Mouse (Mus musculus) ZHBTc4 (cell line): ENCODE measurements around the gene Olfr705.
"Not testable (repeated sequence)": the region's sequence is repeated elsewhere in the genome, so short reads cannot be mapped to it uniquely, and the experiment has no call there.

ENCODE experiments used
- DNase-seq: peaks from one replicate; pipeline ENCODE4 v3.0.0-alpha.2; 2011; ENCODE audit warnings: low read depth, low spot score

The Olfr705 gene

GRCm38 (mm10) chr7:106876791-106877190, at the start of gene Olfr705:
TSS of gene Olfr705 (minus strand) at chr7:106876891.
- no peak for DNase-seq

- not testable (repeated sequence) for DNase-seq
Observed at GRCm38 (mm10) chr7:106920961-106921360, 44.3 kb upstream of the Olfr705 start.

GRCm38 (mm10) chr7:106907676-106908075, 31.0 kb upstream of the Olfr705 start, which contains the start of gene Olfr1532-ps1:
TSS of gene Olfr1532-ps1 (plus strand) at chr7:106908001.
- no peak for DNase-seq

- not testable (repeated sequence) for DNase-seq
Observed at GRCm38 (mm10) chr7:106901141-106901540, 24.4 kb upstream of the Olfr705 start, which contains the start of gene Olfr707. TSS of gene Olfr707 (minus strand) at chr7:106901241.

- DNase-seq: no peak
Observed at GRCm38 (mm10) chr7:106888062-106888461, 11.4 kb upstream of the Olfr705 start, which contains the start of gene Olfr706. TSS of gene Olfr706 (minus strand) at chr7:106888162.

- DNase-seq: no peak
Observed at GRCm38 (mm10) chr7:106862885-106863284, 13.8 kb downstream of the Olfr705 start, which contains the start of gene Olfr704. TSS of gene Olfr704 (plus strand) at chr7:106863185.

- DNase-seq: no peak
Observed at GRCm38 (mm10) chr7:106843060-106843459, 33.6 kb downstream of the Olfr705 start, which contains the start of gene Olfr703. TSS of gene Olfr703 (plus strand) at chr7:106843360.

GRCm38 (mm10) chr7:106833793-106834192, 42.9 kb downstream of the Olfr705 start, which contains the start of gene Olfr702:
TSS of gene Olfr702 (minus strand) at chr7:106833893.
- no peak for DNase-seq
